Mouse (Mus musculus): ENCODE measurements around the gene Cttnbp2nl.

GRCm38 (mm10) chr3:104995707-104996106 lies 57.2 kb downstream of the Cttnbp2nl start:
- TF ChIP-seq ZC3H11A (IDR thresholded peaks at IDR 0.05; ENCODE audit: borderline replicate concordance, low read depth, low read length) (no peak), MAFK (IDR thresholded peaks at IDR 0.05; ENCODE audit: insufficient read depth, low read depth, low read length) (no peak), HCFC1 (IDR thresholded peaks at IDR 0.05; ENCODE audit: borderline replicate concordance, insufficient read depth, low read length) (no peak), ZNF384 (IDR thresholded peaks at IDR 0.05; ENCODE audit: low read depth, low read length) (no peak)

Data from ES-E14 (cell line).